Comparison of ENCODE assay signal across 9 mouse cellular contexts in the genomic region with DNA sequence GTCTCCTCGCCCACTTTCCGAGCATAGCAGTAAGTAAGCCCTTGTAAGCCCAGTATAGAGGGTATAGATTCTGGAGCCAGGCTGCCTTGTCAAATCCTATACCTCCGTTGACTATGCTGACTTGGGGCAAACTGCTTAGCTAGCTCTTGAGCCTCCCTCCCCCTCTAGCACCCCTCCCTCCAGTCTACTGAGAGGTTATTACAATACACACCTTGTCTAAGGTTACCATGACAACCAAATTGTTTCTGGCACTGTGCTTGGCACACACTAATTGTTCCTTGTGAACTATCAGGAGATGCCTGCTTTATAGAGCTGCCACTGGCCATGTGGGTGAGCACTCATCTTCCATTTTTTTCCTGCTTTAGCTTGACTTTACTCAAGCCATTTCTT. TPM values are rescaled to one million over a fixed set of nuclear protein-coding genes. Genes with fewer than 3 reads are reported as not detected.
DNase-seq lines count a peak whose midpoint lies in the region; ATAC-seq and TF ChIP-seq lines count a peak whose summit lies in the region.
"Had no signal": no experiment of that assay in that cellular context is flagged by ENCODE, and none has a peak within 500 bp of the region (broad histone marks: within the 10 kb centered on the region; RNA-seq: fewer than 3 reads in every experiment).

No protein-coding gene starts in this region.

- H3K27me3 ChIP-seq in thymus, adult 2 months (ENCODE audit: control insufficient read depth, insufficient read depth, low read length): no peaks in the 10 kb centered on the region
- no peaks in the 10 kb centered on the region for H3K27me3 ChIP-seq in limb, embryonic 15.5 days
- H3K27me3 ChIP-seq in cerebellum, adult 2 months (ENCODE audit: control insufficient read depth, insufficient read depth, low read length): no peaks in the 10 kb centered on the region; the same call in 1 of the 2 replicates

- DNase-seq in gastrocnemius, adult 2 months: no peak
- DNase-seq in gastrocnemius, postnatal 10 days: no peak
- no peak for DNase-seq in thymus, adult 2 months
- DNase-seq in thymus, adult 18-20 months: no peak
- DNase-seq in adrenal gland, postnatal 4 days (ENCODE audit: low spot score in 2 of 2): no peak
- no peak for DNase-seq in adrenal gland, postnatal 14 days
- DNase-seq in cerebellum, adult 2 months: no peak

- H3K9me3 ChIP-seq in limb, embryonic 15.5 days: no peaks in the 10 kb centered on the region

- 0 out of 2 replicates have a peak overlapping the region, but pooled peaks have one; percentile 5 for H3K27ac ChIP-seq in gastrocnemius, adult 2 months
- H3K27ac ChIP-seq in thymus, adult 2 months (ENCODE audit: control insufficient read depth, insufficient read depth, low read length): peak overlapping the region; percentile 24; the same call in 1 of the 2 replicates
- peak overlapping the region; percentile 60 for H3K27ac ChIP-seq in limb, embryonic 15.5 days
- no peak overlapping the region for H3K27ac ChIP-seq in cerebellum, adult 2 months (ENCODE audit: insufficient read depth, low read length)
- H3K27ac ChIP-seq: kidney, postnatal 0 days had no signal

- WGBS in thymus, adult 2 months: 78% methylated on average over 3 of the region's 3 CpGs
- WGBS in limb, embryonic 15.5 days: 65% methylated on average over 3 of the region's 3 CpGs
- 62% methylated on average over 3 of the region's 3 CpGs for WGBS in cerebellum, adult 2 months

- no peak overlapping the region for H3K9ac ChIP-seq in limb, embryonic 15.5 days

- intact Hi-C loops in gastrocnemius, adult 2 months (cut with DNase I): loop anchor here (5.0 to 10.0 kb wide), 2 partner anchors 72 to 125 kb away; partner anchors contain the start of genes Col11a2 and H2-Ob

- H3K4me3 ChIP-seq in gastrocnemius, adult 2 months: no peak overlapping the region
- no peak overlapping the region for H3K4me3 ChIP-seq in thymus, adult 2 months (ENCODE audit: control insufficient read depth, insufficient read depth, low read length)
- H3K4me3 ChIP-seq in limb, embryonic 15.5 days: no peak overlapping the region
- H3K4me3 ChIP-seq in cerebellum, adult 2 months (replicated peaks; ENCODE audit: insufficient read depth, low read depth, low read length): no peak overlapping the region

- H3K4me1 ChIP-seq in thymus, adult 2 months (replicated peaks; ENCODE audit: control insufficient read depth, insufficient read depth, low read length): peaks cover 1% of the 10 kb centered on the region
- H3K4me1 ChIP-seq in limb, embryonic 15.5 days: peaks cover 5% of the 10 kb centered on the region
- no peaks in the 10 kb centered on the region for H3K4me1 ChIP-seq in cerebellum, adult 2 months (ENCODE audit: control insufficient read depth, insufficient read depth, low read length)

- no peak for TF ChIP-seq CTCF in gastrocnemius, adult 2 months (IDR thresholded peaks at IDR 0.05)
- no peak for TF ChIP-seq CTCF in thymus, adult 2 months (IDR thresholded peaks at IDR 0.05; ENCODE audit: borderline replicate concordance, control insufficient read depth, extremely low read depth, insufficient read depth, low read length, poor library complexity)
- TF ChIP-seq CTCF in cerebellum, adult 2 months (IDR thresholded peaks at IDR 0.05; ENCODE audit: borderline replicate concordance, insufficient read depth, low read depth, low read length): no peak

- peaks cover 45% of the 10 kb centered on the region for H3K36me3 ChIP-seq in thymus, adult 2 months (ENCODE audit: control insufficient read depth, insufficient read depth, low read length)
- H3K36me3 ChIP-seq in limb, embryonic 15.5 days: peaks cover 58% of the 10 kb centered on the region

- no peak for TF ChIP-seq POLR2A in thymus, adult 2 months (IDR thresholded peaks at IDR 0.05; ENCODE audit: control insufficient read depth, extremely low read depth, insufficient read depth, low read length, poor library complexity)
- no peak for TF ChIP-seq POLR2A in cerebellum, adult 2 months (IDR thresholded peaks at IDR 0.05; ENCODE audit: borderline replicate concordance, insufficient read depth, low read length)

- H3K4me2 ChIP-seq in limb, embryonic 15.5 days: no peak overlapping the region

- no peak for ATAC-seq in limb, embryonic 15.5 days (ENCODE audit: insufficient number of reproducible peaks, low FRiP score, low TSS enrichment, low read depth)

RNA-seq across cellular contexts. Expression of gene H2-DMa, which starts 9.5 kb away (rescaled TPM):
- total RNA-seq in gastrocnemius, adult 2 months (2021): 1 to 10 TPM; 3.0 to 3.1 TPM
- 1 to 10 TPM; 4.6 to 6.1 TPM for total RNA-seq in gastrocnemius, postnatal 10 days (2021)
- polyA plus RNA-seq in thymus, adult 2 months (2012; rRNA removed): 141 and 177 TPM in 2 replicates
- polyA plus RNA-seq in limb, embryonic 15.5 days (2015; fragmentation: Nextera tagmentation; extraction: Ambion mirVana): 13.4 and 15.2 TPM in 2 replicates
- total RNA-seq in adrenal gland, postnatal 4 days (2021): 10 to 100 TPM; 11.2 to 11.7 TPM
- total RNA-seq in adrenal gland, postnatal 14 days (2021): 8.0 and 18.8 TPM in 2 replicates
- 13.2 and 13.6 TPM in 2 replicates for polyA plus RNA-seq in cerebellum, adult 2 months (2012; rRNA removed)

RNA-seq across cellular contexts. Expression of gene Brd2, which starts 12.6 kb away (rescaled TPM):
- 10 to 100 TPM; 70.3 to 88.9 TPM for total RNA-seq in gastrocnemius, adult 2 months (2021)
- 100 to 1,000 TPM in 1 of 2 experiments, 10 to 100 TPM in 1; 91.9 to 114 TPM for total RNA-seq in gastrocnemius, postnatal 10 days (2021)
- 236 and 257 TPM in 2 replicates for polyA plus RNA-seq in thymus, adult 2 months (2012; rRNA removed)
- 104 and 112 TPM in 2 replicates for polyA plus RNA-seq in limb, embryonic 15.5 days (2015; fragmentation: Nextera tagmentation; extraction: Ambion mirVana)
- total RNA-seq in adrenal gland, postnatal 4 days (2021): 100 to 1,000 TPM; 225 to 226 TPM
- total RNA-seq in adrenal gland, postnatal 14 days (2021): 198 and 203 TPM in 2 replicates
- 188 and 209 TPM in 2 replicates for polyA plus RNA-seq in cerebellum, adult 2 months (2012; rRNA removed)

RNA-seq across cellular contexts. Expression of gene H2-Oa, which starts 17.7 kb away (rescaled TPM):
- not detected for total RNA-seq in gastrocnemius, adult 2 months (2021)
- total RNA-seq in gastrocnemius, postnatal 10 days (2021): not detected
- polyA plus RNA-seq in thymus, adult 2 months (2012; rRNA removed): 122 and 154 TPM in 2 replicates
- 0.61 and 0.79 TPM in 2 replicates for polyA plus RNA-seq in limb, embryonic 15.5 days (2015; fragmentation: Nextera tagmentation; extraction: Ambion mirVana)
- under 1 TPM in 1 of 2 experiments, not detected in 1; 0.31 TPM for total RNA-seq in adrenal gland, postnatal 4 days (2021)
- 0.33 and 4.1 TPM in 2 replicates for total RNA-seq in adrenal gland, postnatal 14 days (2021)
- 0.25 and 0.34 TPM in 2 replicates for polyA plus RNA-seq in cerebellum, adult 2 months (2012; rRNA removed)

RNA-seq across cellular contexts. Expression of gene H2-DMb2, which starts 33.3 kb away (rescaled TPM):
- total RNA-seq in gastrocnemius, adult 2 months (2021): under 1 TPM; 0.46 to 0.47 TPM
- under 1 TPM; 0.25 to 0.61 TPM for total RNA-seq in gastrocnemius, postnatal 10 days (2021)
- polyA plus RNA-seq in thymus, adult 2 months (2012; rRNA removed): 119 and 123 TPM in 2 replicates
- 0.37 and 0.38 TPM in 2 replicates for polyA plus RNA-seq in limb, embryonic 15.5 days (2015; fragmentation: Nextera tagmentation; extraction: Ambion mirVana)
- total RNA-seq in adrenal gland, postnatal 4 days (2021): 1 to 10 TPM; 1.2 to 3.0 TPM
- total RNA-seq in adrenal gland, postnatal 14 days (2021): 2.7 and 17.0 TPM in 2 replicates
- polyA plus RNA-seq in cerebellum, adult 2 months (2012; rRNA removed): 0.35 and 0.52 TPM in 2 replicates

RNA-seq across cellular contexts. Expression of gene H2-DMb1, which starts 43.1 kb away (rescaled TPM):
- total RNA-seq in gastrocnemius, adult 2 months (2021): under 1 TPM; 0.38 to 0.61 TPM
- 1 to 10 TPM; 1.4 to 1.8 TPM for total RNA-seq in gastrocnemius, postnatal 10 days (2021)
- 130 and 197 TPM in 2 replicates for polyA plus RNA-seq in thymus, adult 2 months (2012; rRNA removed)
- polyA plus RNA-seq in limb, embryonic 15.5 days (2015; fragmentation: Nextera tagmentation; extraction: Ambion mirVana): 2.6 and 3.3 TPM in 2 replicates
- total RNA-seq in adrenal gland, postnatal 4 days (2021): 1 to 10 TPM; 1.9 to 3.8 TPM
- 3.6 and 8.3 TPM in 2 replicates for total RNA-seq in adrenal gland, postnatal 14 days (2021)
- 1.8 and 3.0 TPM in 2 replicates for polyA plus RNA-seq in cerebellum, adult 2 months (2012; rRNA removed)
